Mouse (Mus musculus) lung, embryonic 15.5 days (tissue): ENCODE measurements at regions not wholly inside any gene's neighbourhood (a gene's known extent, or its start where the extent isn't known, plus 50 kb on each side); places are given as distances from the start of the nearest gene placed in this dataset.

ENCODE experiments used
- ATAC-seq: fragments of 200-750 bp; cut with Nextera tagmentation; 2 replicates; pipeline ENCODE4 v1.8.0; 2017; ENCODE audit warnings: moderate number of reproducible peaks, borderline replicate concordance; ENCODE audit not compliant: low FRiP score, low TSS enrichment; ENCODE audit errors: extremely low read depth
- H3K27ac ChIP-seq: fragments of 300-500 bp; sonication (generic); 2 replicates; pipeline ENCODE4 v1.5.1; 2015; ENCODE audit warnings: moderate library complexity, mild to moderate bottlenecking, inconsistent platforms
- H3K27me3 ChIP-seq: fragments of 300-500 bp; sonication (generic); 2 replicates; pipeline ENCODE4 v1.6.1; 2015; ENCODE audit warnings: inconsistent platforms
- H3K36me3 ChIP-seq: fragments of 300-500 bp; sonication (generic); 2 replicates; pipeline ENCODE4 v1.6.1; 2015; ENCODE audit warnings: inconsistent platforms
- H3K4me1 ChIP-seq: fragments of 300-500 bp; sonication (generic); 2 replicates; pipeline ENCODE4 v1.6.1; 2015; ENCODE audit warnings: inconsistent platforms
- H3K4me2 ChIP-seq: fragments of 300-500 bp; sonication (generic); 2 replicates; pipeline ENCODE4 v1.6.1; 2015; ENCODE audit warnings: inconsistent platforms, mild to moderate bottlenecking, moderate library complexity
- H3K4me3 ChIP-seq: fragments of 300-500 bp; sonication (generic); 2 replicates; pipeline ENCODE4 v1.5.1; 2015; ENCODE audit warnings: mild to moderate bottlenecking, inconsistent platforms
- H3K9ac ChIP-seq: fragments of 300-500 bp; sonication (generic); 2 replicates; pipeline ENCODE4 v1.6.1; 2015; ENCODE audit warnings: inconsistent platforms
- H3K9me3 ChIP-seq: fragments of 300-500 bp; sonication (generic); 2 replicates; pipeline ENCODE4 v1.6.1; 2016; ENCODE audit warnings: inconsistent platforms
- WGBS: fragments of 180-500 bp; shearing (Covaris S2); methylation state at CpG from one replicate; pipeline ENCODE4 v1.1.7; 2015; 5-methylcytosine and 5-hydroxymethylcytosine counted together

DNA sequence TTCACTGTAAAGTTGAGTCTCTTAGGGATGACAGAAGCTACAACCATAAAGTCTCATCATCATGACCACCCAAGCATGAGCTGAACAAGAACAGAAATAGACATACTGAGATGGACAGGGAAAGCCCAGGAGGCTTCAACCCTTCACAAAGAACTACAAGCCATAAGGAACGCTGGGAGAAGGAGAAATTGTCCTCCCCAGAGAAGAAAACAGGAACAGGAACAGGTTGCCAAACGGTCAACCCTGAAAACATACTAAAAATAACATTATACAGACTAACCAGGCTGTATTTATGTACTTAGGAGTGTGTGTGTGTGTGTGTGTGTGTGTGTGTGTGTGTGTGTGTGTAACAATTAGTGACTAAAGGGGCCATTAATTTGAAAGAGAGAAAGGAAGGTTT, 178.6 kb downstream of the Calcrl start:
- Histone ChIP-seq H3K27ac (no peak overlapping the region), H3K9me3 (no peaks in the 10 kb centered on the region), H3K27me3 (no peaks in the 10 kb centered on the region), H3K9ac (no peak overlapping the region), H3K4me1 (0 out of 2 replicates have a peak, but pooled peaks cover 3% of the 10 kb centered on the region), H3K4me2 (no peak overlapping the region), H3K36me3 (no peaks in the 10 kb centered on the region), H3K4me3 (no peak overlapping the region)
- no peak for ATAC-seq
- WGBS: 61% methylated on average over 2 of the region's 2 CpGs

DNA sequence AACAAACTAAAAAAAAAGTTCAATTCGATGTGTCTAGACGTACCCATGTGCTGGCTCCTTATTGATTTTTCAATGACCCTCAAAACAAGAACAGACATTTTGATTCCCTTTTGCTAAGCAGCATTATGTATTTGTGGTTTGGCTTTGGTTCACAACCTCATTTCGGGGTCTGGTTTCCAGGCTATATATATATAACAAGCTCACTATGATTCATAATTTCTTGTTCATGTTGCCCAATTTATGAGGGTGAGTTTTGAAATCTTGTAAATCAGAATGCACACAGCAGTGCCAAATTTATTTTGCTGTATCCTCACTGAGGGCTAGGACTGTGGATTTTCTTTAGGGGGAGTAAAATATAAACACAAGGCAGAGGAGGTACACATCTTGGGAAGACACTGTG, 177.0 kb downstream of the Calcrl start:
- H3K27ac ChIP-seq: no peak overlapping the region
- no peak overlapping the region for H3K4me3 ChIP-seq
- H3K9me3 ChIP-seq: no peaks in the 10 kb centered on the region
- no peak overlapping the region for H3K9ac ChIP-seq
- no peaks in the 10 kb centered on the region for H3K27me3 ChIP-seq
- H3K4me2 ChIP-seq: no peak overlapping the region
- no peaks in the 10 kb centered on the region for H3K36me3 ChIP-seq
- no peak for ATAC-seq
- no peaks in the 10 kb centered on the region for H3K4me1 ChIP-seq
- 79% methylated on average over 3 of the region's 3 CpGs for WGBS

DNA sequence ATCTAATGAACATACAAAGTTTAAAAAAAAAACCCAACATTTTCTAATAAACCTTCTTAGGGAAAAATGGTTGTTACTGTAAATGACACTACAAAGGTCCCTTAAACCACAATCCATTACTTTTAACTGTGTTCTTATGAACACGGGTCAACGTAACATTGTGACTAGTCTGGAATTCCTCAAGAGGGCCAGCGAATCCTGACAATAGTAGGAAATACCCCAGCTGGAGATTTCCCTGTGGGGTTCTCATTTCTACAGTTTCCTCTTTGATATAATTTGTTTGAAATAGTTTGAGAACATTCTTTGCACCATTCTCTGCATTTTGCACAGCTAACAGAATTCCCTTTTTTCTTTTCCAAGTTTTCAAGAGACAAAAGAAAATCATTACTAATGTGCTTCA, 175.3 kb downstream of the Calcrl start:
- WGBS: 21% methylated on average over 3 of the region's 3 CpGs
- Histone ChIP-seq H3K27me3 (no peaks in the 10 kb centered on the region), H3K9ac (no peak overlapping the region), H3K36me3 (no peaks in the 10 kb centered on the region), H3K27ac (no peak overlapping the region), H3K9me3 (no peaks in the 10 kb centered on the region), H3K4me2 (no peak overlapping the region), H3K4me1 (no peaks in the 10 kb centered on the region), H3K4me3 (no peak overlapping the region)
- no peak for ATAC-seq

DNA sequence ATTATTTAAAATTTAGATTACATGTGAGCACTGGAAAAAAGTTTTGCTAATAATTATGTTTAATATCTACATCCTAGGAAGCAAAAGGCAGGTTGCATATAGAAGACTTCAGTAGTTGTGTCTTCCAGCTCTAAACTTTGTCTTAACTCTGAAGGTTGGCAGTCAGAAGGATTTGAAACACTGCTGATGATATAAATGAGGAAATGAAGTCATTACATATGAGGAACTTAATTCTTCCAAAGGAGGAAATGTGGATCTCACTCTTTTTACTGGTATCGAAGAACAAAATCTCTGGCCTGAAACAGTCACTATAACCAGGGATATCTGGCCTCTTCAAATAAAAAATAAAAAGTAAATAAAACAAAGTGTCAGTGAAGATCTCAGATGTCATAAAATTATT, 173.1 kb downstream of the Calcrl start:
- Histone ChIP-seq H3K4me2 (no peak overlapping the region), H3K27me3 (no peaks in the 10 kb centered on the region), H3K9ac (no peak overlapping the region), H3K4me3 (no peak overlapping the region), H3K27ac (no peak overlapping the region), H3K9me3 (no peaks in the 10 kb centered on the region), H3K4me1 (no peaks in the 10 kb centered on the region), H3K36me3 (no peaks in the 10 kb centered on the region)
- 65% methylated on average over 1 of the region's 1 CpGs for WGBS
- ATAC-seq: no peak

DNA sequence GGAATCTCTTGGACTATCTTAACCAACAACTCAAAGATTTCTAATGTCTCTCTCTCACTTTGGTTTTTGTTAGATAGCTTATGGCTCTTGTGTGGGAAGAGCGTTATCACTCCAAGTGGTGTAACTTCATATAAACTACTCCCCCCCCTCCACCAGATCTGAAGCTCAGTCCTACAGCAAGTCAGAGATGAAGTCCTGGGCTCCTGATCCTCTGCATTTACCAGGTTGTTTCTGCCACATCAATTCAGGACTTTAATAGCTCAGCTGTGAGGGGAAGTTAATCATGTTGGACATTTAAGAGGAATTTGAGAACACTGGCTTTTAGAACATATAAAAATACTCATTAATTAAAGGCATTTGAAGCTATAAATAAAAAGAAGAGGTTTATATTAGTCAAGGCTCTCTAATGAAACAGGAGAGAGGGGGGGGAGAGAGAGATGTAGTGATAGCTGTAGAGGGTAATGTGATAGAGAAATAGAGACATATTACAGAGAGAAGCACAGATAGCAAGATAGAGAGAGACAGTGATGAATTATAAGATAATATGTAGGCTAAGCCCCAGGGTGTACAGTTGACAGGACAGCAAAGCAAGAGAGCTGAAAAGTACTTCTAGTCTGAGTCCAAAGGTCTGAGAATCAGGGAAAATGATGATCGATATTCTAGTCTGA, 166.7 kb downstream of the Calcrl start:
- ATAC-seq: no peak
- Histone ChIP-seq H3K27me3 (no peaks in the 10 kb centered on the region), H3K9me3 (no peaks in the 10 kb centered on the region), H3K4me3 (no peak overlapping the region), H3K4me1 (no peaks in the 10 kb centered on the region), H3K4me2 (no peak overlapping the region), H3K27ac (no peak overlapping the region), H3K9ac (no peak overlapping the region), H3K36me3 (no peaks in the 10 kb centered on the region)
- WGBS: 75% methylated on average over 2 of the region's 2 CpGs

DNA sequence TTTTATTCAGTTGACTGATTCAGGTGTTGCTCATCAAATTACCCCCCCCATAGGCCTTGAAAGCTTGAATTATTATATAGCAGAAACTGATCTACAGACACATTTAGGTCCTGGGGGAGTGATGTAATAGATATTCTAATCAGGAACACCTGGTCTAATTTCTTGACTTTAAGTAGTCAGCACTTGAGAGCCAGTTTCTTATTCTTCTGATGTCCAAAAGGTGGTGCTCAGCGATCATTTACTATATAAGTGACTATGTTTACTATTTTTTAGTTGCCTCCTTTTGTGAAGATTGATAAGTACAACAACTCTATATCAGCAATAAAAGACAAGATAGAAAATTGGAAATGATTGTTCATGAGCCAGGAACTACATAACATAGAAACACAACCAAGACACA, 166.0 kb downstream of the Calcrl start:
- ATAC-seq: no peak
- Histone ChIP-seq H3K9ac (no peak overlapping the region), H3K27ac (no peak overlapping the region), H3K36me3 (no peaks in the 10 kb centered on the region), H3K9me3 (no peaks in the 10 kb centered on the region), H3K27me3 (no peaks in the 10 kb centered on the region), H3K4me3 (no peak overlapping the region), H3K4me2 (no peak overlapping the region), H3K4me1 (no peaks in the 10 kb centered on the region)
- 68% methylated on average over 1 of the region's 1 CpGs for WGBS

DNA sequence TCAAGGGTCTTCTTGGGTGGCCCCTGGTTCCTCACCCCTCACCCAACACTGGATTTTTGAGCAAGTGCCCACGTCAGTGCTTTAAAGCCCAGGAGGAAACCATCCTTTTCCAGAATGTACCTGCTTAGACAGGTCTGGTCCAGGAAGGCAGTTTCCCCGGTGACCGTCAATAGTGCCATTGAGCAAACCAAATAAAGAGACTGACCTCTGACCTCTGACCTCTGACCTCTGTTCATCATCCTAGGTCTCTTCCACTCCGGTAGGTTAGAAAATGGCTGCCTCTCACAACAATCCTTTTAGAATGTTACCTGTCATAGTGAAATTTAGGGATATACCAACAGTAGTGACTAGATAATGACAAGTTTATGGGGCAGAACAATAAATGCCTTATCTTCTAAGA, 164.5 kb downstream of the Calcrl start:
- no peak overlapping the region for H3K4me2 ChIP-seq
- 63% methylated on average over 4 of the region's 4 CpGs for WGBS

DNA sequence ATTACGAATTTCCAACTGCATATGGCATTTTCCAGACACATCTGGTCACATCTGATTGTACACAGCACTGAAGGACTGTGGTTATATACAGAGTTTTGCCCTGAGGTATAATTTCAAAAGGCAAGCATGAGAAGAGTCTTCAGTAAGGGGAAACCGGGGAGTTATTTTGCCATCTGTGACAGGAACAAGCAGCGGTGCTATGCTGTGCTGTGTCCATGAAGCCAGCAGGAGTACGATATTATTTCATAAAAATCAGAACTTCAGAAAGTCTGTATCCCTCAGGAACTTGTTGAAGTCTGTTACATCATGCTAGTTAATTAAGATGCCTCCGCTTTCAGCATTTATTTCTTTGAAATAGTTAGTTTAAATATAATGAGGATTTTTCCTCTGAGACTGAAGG, 163.7 kb downstream of the Calcrl start:
- Histone ChIP-seq H3K36me3 (no peaks in the 10 kb centered on the region), H3K27ac (no peak overlapping the region), H3K4me3 (no peak overlapping the region), H3K9me3 (no peaks in the 10 kb centered on the region), H3K4me2 (no peak overlapping the region), H3K4me1 (no peaks in the 10 kb centered on the region), H3K9ac (no peak overlapping the region), H3K27me3 (no peaks in the 10 kb centered on the region)
- ATAC-seq: no peak
- 90% methylated on average over 5 of the region's 5 CpGs for WGBS

More for the DNA sequence above, 164.5 kb downstream of the Calcrl start:
- no peaks in the 10 kb centered on the region for H3K36me3 ChIP-seq
- H3K27me3 ChIP-seq: no peaks in the 10 kb centered on the region
- H3K4me1 ChIP-seq: no peaks in the 10 kb centered on the region
- H3K9me3 ChIP-seq: no peaks in the 10 kb centered on the region
- H3K4me3 ChIP-seq: no peak overlapping the region
- H3K9ac ChIP-seq: no peak overlapping the region
- H3K27ac ChIP-seq: no peak overlapping the region
- ATAC-seq: no peak

DNA sequence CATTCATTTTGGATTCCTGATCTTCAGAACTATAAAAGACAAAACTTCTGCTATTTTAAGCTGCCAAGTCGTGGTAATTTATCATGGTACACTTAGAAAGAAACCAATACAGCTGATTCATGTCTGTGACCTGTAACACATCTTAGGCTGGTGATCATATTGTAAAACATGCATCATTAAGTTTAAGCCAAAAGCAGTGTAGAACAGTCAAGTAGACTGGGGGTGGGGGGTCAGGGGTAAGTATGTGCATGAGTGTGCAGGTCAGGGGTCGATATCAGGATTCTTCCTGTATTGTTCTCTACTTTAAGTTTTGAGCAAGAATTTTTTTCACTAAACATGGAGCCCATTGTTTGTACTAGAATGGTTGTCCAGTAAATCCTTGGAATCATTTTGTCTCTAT, 160.7 kb downstream of the Calcrl start:
- H3K27me3 ChIP-seq: no peaks in the 10 kb centered on the region
- no peaks in the 10 kb centered on the region for H3K4me1 ChIP-seq
- no peak overlapping the region for H3K27ac ChIP-seq
- H3K36me3 ChIP-seq: no peaks in the 10 kb centered on the region
- no peak overlapping the region for H3K4me3 ChIP-seq
- no peak for ATAC-seq
- H3K9me3 ChIP-seq: no peaks in the 10 kb centered on the region
- no peak overlapping the region for H3K4me2 ChIP-seq
- whole genome bisulfite sequencing: 66% methylated on average over 2 of the region's 2 CpGs
- no peak overlapping the region for H3K9ac ChIP-seq

DNA sequence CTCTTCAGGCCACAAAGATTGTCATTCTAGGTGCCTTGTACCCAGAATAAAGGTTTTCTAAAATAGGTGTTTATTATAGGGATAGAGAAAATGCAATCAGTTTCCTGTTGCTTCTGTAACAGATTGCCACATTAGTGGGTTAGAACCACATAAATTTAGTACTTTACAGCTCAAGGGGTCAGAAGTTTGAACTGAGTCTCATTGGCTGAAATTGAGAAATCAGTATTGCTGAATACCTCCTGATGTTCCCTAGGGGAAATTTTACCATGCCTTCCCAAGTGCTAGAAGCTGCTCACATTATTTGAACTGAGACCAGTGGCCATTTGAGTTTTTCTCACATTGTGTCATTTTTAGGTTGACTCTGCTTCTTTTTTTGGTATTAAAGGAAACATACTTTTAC, 160.2 kb downstream of the Calcrl start:
- no peak for ATAC-seq
- no peaks in the 10 kb centered on the region for H3K36me3 ChIP-seq
- no peak overlapping the region for H3K27ac ChIP-seq

DNA sequence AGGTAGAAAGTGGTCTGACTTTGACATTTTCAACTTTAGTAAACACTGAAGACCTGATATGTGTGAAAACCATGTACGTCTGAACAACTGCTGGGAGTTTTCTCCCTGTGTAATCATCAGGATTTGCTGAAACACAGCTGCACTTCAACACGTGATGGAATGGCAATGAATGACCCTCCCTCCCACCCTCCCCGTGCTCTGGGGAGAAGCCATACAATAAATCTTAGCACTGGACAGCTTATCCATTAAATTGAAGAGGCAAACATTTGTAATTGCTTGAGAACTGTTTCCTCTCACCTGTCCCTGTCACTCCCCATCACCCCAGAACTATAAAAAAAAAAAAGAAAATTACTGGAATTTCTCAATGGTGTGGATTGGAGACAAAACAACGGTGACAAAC, 159.1 kb downstream of the Calcrl start:
- 22% methylated on average over 4 of the region's 4 CpGs for WGBS
- H3K9ac ChIP-seq: no peak overlapping the region
- H3K4me3 ChIP-seq: no peak overlapping the region
- no peaks in the 10 kb centered on the region for H3K4me1 ChIP-seq
- H3K27ac ChIP-seq: no peak overlapping the region
- no peaks in the 10 kb centered on the region for H3K36me3 ChIP-seq
- no peaks in the 10 kb centered on the region for H3K9me3 ChIP-seq
- ATAC-seq: no peak
- no peaks in the 10 kb centered on the region for H3K27me3 ChIP-seq
- H3K4me2 ChIP-seq: no peak overlapping the region

More for the DNA sequence above, 160.2 kb downstream of the Calcrl start:
- H3K9me3 ChIP-seq: no peaks in the 10 kb centered on the region
- H3K4me3 ChIP-seq: no peak overlapping the region
- H3K9ac ChIP-seq: no peak overlapping the region
- no peaks in the 10 kb centered on the region for H3K4me1 ChIP-seq
- no peak overlapping the region for H3K4me2 ChIP-seq
- H3K27me3 ChIP-seq: no peaks in the 10 kb centered on the region

DNA sequence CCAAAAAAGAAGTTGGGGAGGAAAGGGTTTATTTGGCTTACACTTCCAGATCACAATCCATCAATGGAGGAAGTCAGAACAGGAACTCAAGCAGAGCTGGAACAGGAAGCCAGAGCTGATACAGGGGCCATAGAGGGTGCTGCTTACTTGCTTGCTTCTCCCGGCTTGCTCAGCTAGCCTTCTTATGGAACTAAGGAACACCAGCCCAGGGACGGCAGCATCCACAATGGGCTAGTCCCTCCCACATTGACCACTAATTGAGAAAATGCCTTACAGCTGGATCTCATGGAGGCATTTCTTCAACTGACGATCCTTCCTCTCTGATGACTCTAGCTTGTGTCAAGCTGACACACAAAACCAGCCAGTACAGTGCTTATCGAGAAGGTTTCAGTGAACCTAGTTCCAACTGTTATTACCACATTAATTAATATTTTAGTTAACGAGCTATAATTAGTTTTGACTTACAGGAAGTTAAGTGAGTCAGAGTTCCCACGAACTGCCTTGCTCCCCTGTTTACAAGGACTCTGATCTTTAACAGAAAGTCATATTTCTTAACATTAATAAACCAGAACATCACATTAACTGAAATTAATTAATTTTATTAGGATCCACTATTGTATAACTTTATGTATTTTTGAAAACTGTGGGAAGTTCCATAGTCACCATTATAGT, 158.2 kb downstream of the Calcrl start:
- no peak overlapping the region for H3K27ac ChIP-seq
- no peak overlapping the region for H3K4me2 ChIP-seq
- no peaks in the 10 kb centered on the region for H3K4me1 ChIP-seq
- H3K27me3 ChIP-seq: no peaks in the 10 kb centered on the region
- 47% methylated on average over 6 of the region's 6 CpGs for WGBS
- no peaks in the 10 kb centered on the region for H3K36me3 ChIP-seq
- H3K4me3 ChIP-seq: no peak overlapping the region
- H3K9me3 ChIP-seq: no peaks in the 10 kb centered on the region
- ATAC-seq: no peak
- no peak overlapping the region for H3K9ac ChIP-seq
